Mouse (Mus musculus): Measurements from ENCODE around the gene 1520401A03Rik. TPM values are rescaled to one million over a fixed set of nuclear protein-coding genes. Genes with fewer than 3 reads are reported as not detected.
"Not testable (repeated sequence)": the region's sequence is repeated elsewhere in the genome, so short reads cannot be mapped to it uniquely, and the experiment has no call there.

The 1520401A03Rik gene
- total RNA-seq (2012; rRNA removed), result 0.08 TPM in 1 of 2 replicates, not detected in the other
- not detected in 2 replicates for total RNA-seq (2014; rRNA removed)
- not detected in 2 replicates for polyA plus RNA-seq (2012; ENCODE audit: insufficient read length, low read depth)

- peaks cover 40% of the 10 kb centered on the region for H3K27me3 ChIP-seq (replicated peaks)
- no peak within 1 kb of the TSS for H3K9ac ChIP-seq (ENCODE audit: insufficient read depth, low read depth)
- no peak within 1 kb of the TSS for H3K27ac ChIP-seq (ENCODE audit: insufficient read depth, low read depth)
- no peaks in the 10 kb centered on the region for H3K9me3 ChIP-seq (replicated peaks; ENCODE audit: low read length)
- no peak within 1 kb of the TSS for H3K4me3 ChIP-seq (replicated peaks in 1 of 3; ENCODE audit: low read depth in 2 of 3, low read length in 2 of 3, poor library complexity in 1 of 3)
- peaks cover 4 to 23% of the 10 kb centered on the region in 2 experiments for H3K4me1 ChIP-seq (ENCODE audit: control insufficient read depth in 1 of 2, insufficient read depth in 2 of 2)
- in situ Hi-C loops (cut with MboI; ENCODE audit: low pct_ligation_motif_present, low pct_unique_long_range_greater_than_20kb, low sequenced_read_pairs), result loop anchor here (10.0 kb wide), 1 partner anchor 48 kb away; the partner anchor contains the start of genes Cldn6, Hcfc1r1, Thoc6 and Tnfrsf12a
- H3K36me3 ChIP-seq (replicated peaks in 1 of 2; ENCODE audit: control insufficient read depth in 1 of 2, insufficient read depth in 1 of 2, low read length in 1 of 2), result no peaks in the 10 kb centered on the region
- TF ChIP-seq MAZ (IDR thresholded peaks at IDR 0.05; ENCODE audit: low read depth, low read length), result no peak
- TF ChIP-seq ZKSCAN1 (IDR thresholded peaks at IDR 0.05; ENCODE audit: borderline replicate concordance, low read depth, low read length), result no peak
- TF ChIP-seq RCOR1 (conservative IDR thresholded peaks at IDR 0.05; ENCODE audit: low read depth, low read length), result no peak
- no peak for TF ChIP-seq CHD2 (IDR thresholded peaks at IDR 0.05; ENCODE audit: low read length)
- TF ChIP-seq NELFE (IDR thresholded peaks at IDR 0.05; ENCODE audit: low read depth, low read length), result no peak
- TF ChIP-seq MAFK (IDR thresholded peaks at IDR 0.05; ENCODE audit: insufficient replicate concordance, low read length), result no peak
- no peak for TF ChIP-seq ELF1 (IDR thresholded peaks at IDR 0.05; ENCODE audit: low read depth, low read length)
- TF ChIP-seq ZMIZ1 (IDR thresholded peaks at IDR 0.05; ENCODE audit: low read depth, low read length), result no peak
- TF ChIP-seq ETS1 (conservative IDR thresholded peaks at IDR 0.05; ENCODE audit: low read depth, low read length), result no peak
- TF ChIP-seq JUND (conservative IDR thresholded peaks at IDR 0.05; ENCODE audit: low read depth, low read length), result no peak
- dilution Hi-C loops (cut with MboI; ENCODE audit: extremely low pct_ligation_motif_present, extremely low pct_unique_long_range_greater_than_20kb, low sequenced_read_pairs), result no loop called here
- H3K4me2 ChIP-seq (ENCODE audit: insufficient read depth, low read depth, poor library complexity, severe bottlenecking), result no peak within 1 kb of the TSS
- H3K79me2 ChIP-seq (replicated peaks; ENCODE audit: control insufficient read depth, extremely low read depth, insufficient read depth, poor library complexity, severe bottlenecking), result no peaks in the 10 kb centered on the region
- DNase-seq (ENCODE audit: extremely low read depth), result no peak
Measured at GRCm38 (mm10) chr17:23722376-23723125, at the start of gene 1520401A03Rik. 1520401A03Rik (minus strand) TSS chr17:23722783.

GRCm38 (mm10) chr17:23772219-23772556, 49.6 kb upstream of the 1520401A03Rik start:
- H3K4me3 ChIP-seq (replicated peaks in 1 of 3; ENCODE audit: low read depth in 2 of 3, low read length in 2 of 3, poor library complexity in 1 of 3); H3K27me3 ChIP-seq (replicated peaks); H3K79me2 ChIP-seq (replicated peaks; ENCODE audit: control insufficient read depth, extremely low read depth, insufficient read depth, poor library complexity, severe bottlenecking); DNase-seq (ENCODE audit: extremely low read depth); H3K27ac ChIP-seq (ENCODE audit: insufficient read depth, low read depth); H3K9me3 ChIP-seq (replicated peaks; ENCODE audit: low read length); dilution Hi-C loops (cut with MboI; ENCODE audit: extremely low pct_ligation_motif_present, extremely low pct_unique_long_range_greater_than_20kb, low sequenced_read_pairs): not testable (repeated sequence)
- H3K4me1 ChIP-seq (ENCODE audit: control insufficient read depth in 1 of 2, insufficient read depth in 2 of 2), result peaks cover 4 to 23% of the 10 kb centered on the region in 2 experiments; a peak in 3 of 4 replicates
- H3K4me2 ChIP-seq (ENCODE audit: insufficient read depth, low read depth, poor library complexity, severe bottlenecking), result peak overlapping the region; percentile 84; the same call in 1 of the 2 replicates
- H3K9ac ChIP-seq (ENCODE audit: insufficient read depth, low read depth), result 0 out of 2 replicates have a peak overlapping the region, but pooled peaks have one; percentile 23
- H3K36me3 ChIP-seq (replicated peaks in 1 of 2; ENCODE audit: control insufficient read depth in 1 of 2, insufficient read depth in 1 of 2, low read length in 1 of 2), result peaks cover 0 to 10% of the 10 kb centered on the region in 2 experiments
- in situ Hi-C loops (cut with MboI; ENCODE audit: low pct_ligation_motif_present, low pct_unique_long_range_greater_than_20kb, low sequenced_read_pairs), result loop anchor here (5.0 to 10.0 kb wide), 2 partner anchors 35 to 193 kb away; no protein-coding TSS in a partner anchor

All from CH12.LX (cell line).